Mouse (Mus musculus): Measurements from ENCODE around the gene Tas2r134. TPM values are rescaled to one million over a fixed set of nuclear protein-coding genes. Genes with fewer than 3 reads are reported as not detected.

Tas2r134 gene
- polyA plus RNA-seq (2015; fragmentation: Nextera tagmentation; extraction: Ambion mirVana), result not detected in 2 replicates

DNA sequence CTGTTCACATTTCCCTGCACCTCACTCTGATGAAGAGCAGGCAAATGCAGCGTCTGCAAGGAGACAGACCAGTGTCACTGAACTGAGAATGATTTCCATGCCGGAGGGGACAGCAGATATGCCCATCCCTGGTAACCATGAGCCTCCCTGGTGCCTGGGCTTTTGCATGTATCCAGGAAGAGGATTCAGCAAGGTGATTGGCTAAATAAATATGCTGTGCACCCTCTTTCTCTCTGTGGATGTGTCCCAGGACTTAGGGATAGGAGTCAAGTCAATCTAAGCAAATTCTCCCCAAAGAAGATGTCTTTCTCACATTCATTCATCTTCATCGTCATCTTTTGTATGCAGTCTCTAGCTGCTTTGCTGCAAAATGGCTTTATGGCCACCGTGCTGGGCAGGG is at the start of gene Tas2r134:
Gene Tas2r134 (plus strand): TSS at position 301 of the 400 bp plus-strand sequence.
- Histone ChIP-seq H3K9me3 (replicated peaks) (no peaks in the 10 kb centered on the region), H3K36me3 (no peaks in the 10 kb centered on the region), H3K27ac (replicated peaks) (no peak within 1 kb of the TSS), H3K4me1 (no peaks in the 10 kb centered on the region), H3K4me2 (replicated peaks) (no peak within 1 kb of the TSS), H3K27me3 (no peaks in the 10 kb centered on the region), H3K9ac (no peak within 1 kb of the TSS), H3K4me3 (replicated peaks) (no peak within 1 kb of the TSS)
- no peak for ATAC-seq (ENCODE audit: insufficient number of reproducible peaks, low FRiP score, low TSS enrichment, low read depth)
- 81% methylated on average over 4 of the region's 4 CpGs for WGBS

DNA sequence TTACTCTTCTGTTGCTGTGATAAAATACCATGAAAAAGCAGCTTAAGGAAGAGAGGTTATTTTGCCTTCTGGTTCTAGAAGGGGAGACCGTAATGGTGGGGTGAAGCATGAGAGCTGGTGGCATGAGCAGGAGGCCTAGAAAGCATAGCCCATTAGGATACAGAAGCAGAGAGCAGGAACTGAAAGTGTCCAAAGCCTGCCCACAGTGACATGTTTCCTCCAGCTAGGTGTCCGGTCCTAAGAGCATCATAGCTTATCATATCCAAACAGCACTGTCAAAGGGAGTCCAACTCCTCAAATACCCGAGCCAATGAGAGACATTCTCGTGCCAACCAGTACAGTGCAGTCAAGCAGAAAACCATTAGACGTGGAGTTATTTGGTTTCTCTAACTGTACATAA is 47.5 kb upstream of the Tas2r134 start:
- Histone ChIP-seq H3K36me3 (no peaks in the 10 kb centered on the region), H3K4me1 (no peaks in the 10 kb centered on the region), H3K4me3 (replicated peaks) (no peak overlapping the region), H3K27ac (replicated peaks) (no peak overlapping the region), H3K4me2 (replicated peaks) (no peak overlapping the region), H3K27me3 (no peaks in the 10 kb centered on the region), H3K9me3 (replicated peaks) (no peaks in the 10 kb centered on the region), H3K9ac (no peak overlapping the region)
- WGBS, result 84% methylated on average over 5 of the region's 5 CpGs
- ATAC-seq (ENCODE audit: insufficient number of reproducible peaks, low FRiP score, low TSS enrichment, low read depth), result no peak

DNA sequence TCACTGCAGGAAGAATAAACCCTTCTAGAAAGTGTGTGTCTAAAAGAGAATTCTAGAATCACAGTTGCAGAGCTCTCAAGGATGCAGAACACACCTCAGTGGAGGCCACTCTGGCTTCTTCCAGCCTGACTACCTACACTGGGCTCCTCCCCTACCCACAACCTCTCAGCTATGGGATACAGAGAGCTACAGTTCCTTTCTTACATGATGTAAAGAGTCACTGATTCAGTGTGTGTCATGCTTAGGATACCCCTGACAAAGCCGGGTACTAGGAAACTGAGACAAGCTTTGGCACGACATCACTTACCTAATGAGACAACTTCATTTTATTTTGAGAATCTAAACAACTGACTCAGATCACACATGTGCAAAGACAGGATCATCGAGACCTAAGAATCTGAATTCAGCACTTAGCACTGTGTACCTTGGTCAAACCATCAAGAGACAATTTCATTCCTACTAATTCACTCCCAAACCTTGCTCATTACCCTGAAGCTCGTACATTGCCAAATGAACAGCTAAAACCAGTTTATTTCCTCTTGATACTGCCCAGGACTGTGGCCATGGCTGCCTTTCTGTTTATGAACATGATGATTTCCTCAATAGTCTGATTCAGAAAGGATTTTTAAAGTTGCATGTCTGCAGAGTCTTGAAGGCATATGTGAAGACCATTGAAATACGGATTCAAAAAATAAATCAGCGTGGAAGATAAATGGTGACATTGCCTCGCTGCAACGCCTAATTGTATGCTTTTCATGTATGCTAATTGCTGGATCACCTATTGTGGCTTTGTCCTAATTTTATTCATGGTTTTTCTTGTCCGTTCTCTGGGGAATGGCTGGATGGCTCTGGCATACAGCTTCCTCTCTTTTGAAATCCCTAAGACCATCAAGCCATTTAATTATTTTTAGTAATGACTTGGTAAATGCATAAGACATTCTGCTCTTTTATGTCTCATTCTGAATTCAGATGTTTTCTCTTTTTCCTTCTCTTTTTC is 43.0 kb upstream of the Tas2r134 start:
- 76% methylated on average over 9 of the region's 9 CpGs for WGBS
- Histone ChIP-seq H3K36me3 (no peaks in the 10 kb centered on the region), H3K9ac (no peak overlapping the region), H3K4me2 (replicated peaks) (no peak overlapping the region), H3K27ac (replicated peaks) (no peak overlapping the region), H3K27me3 (no peaks in the 10 kb centered on the region), H3K4me3 (replicated peaks) (no peak overlapping the region), H3K9me3 (replicated peaks) (no peaks in the 10 kb centered on the region), H3K4me1 (no peaks in the 10 kb centered on the region)
- ATAC-seq (ENCODE audit: insufficient number of reproducible peaks, low FRiP score, low TSS enrichment, low read depth), result no peak

- ATAC-seq (ENCODE audit: insufficient number of reproducible peaks, low FRiP score, low TSS enrichment, low read depth), result no peak
- Histone ChIP-seq H3K27me3 (no peaks in the 10 kb centered on the region), H3K4me1 (no peaks in the 10 kb centered on the region), H3K27ac (replicated peaks) (no peak overlapping the region), H3K9me3 (replicated peaks) (no peaks in the 10 kb centered on the region), H3K4me3 (replicated peaks) (no peak overlapping the region), H3K4me2 (replicated peaks) (no peak overlapping the region), H3K9ac (no peak overlapping the region), H3K36me3 (no peaks in the 10 kb centered on the region)
- 85% methylated on average over 4 of the region's 4 CpGs for WGBS
Measured at GRCm38 (mm10) chr2:51588336-51588735, 39.0 kb upstream of the Tas2r134 start.

- H3K9me3 ChIP-seq (replicated peaks), result no peaks in the 10 kb centered on the region
- ATAC-seq (ENCODE audit: insufficient number of reproducible peaks, low FRiP score, low TSS enrichment, low read depth), result no peak
- no peak overlapping the region for H3K4me3 ChIP-seq (replicated peaks)
- H3K9ac ChIP-seq, result no peak overlapping the region
- no peak overlapping the region for H3K27ac ChIP-seq (replicated peaks)
- no peaks in the 10 kb centered on the region for H3K36me3 ChIP-seq
- no peaks in the 10 kb centered on the region for H3K4me1 ChIP-seq
- 78% methylated on average over 6 of the region's 6 CpGs for WGBS
- no peak overlapping the region for H3K4me2 ChIP-seq (replicated peaks)
- H3K27me3 ChIP-seq, result no peaks in the 10 kb centered on the region
Measured at GRCm38 (mm10) chr2:51588895-51589294, 38.4 kb upstream of the Tas2r134 start.

DNA sequence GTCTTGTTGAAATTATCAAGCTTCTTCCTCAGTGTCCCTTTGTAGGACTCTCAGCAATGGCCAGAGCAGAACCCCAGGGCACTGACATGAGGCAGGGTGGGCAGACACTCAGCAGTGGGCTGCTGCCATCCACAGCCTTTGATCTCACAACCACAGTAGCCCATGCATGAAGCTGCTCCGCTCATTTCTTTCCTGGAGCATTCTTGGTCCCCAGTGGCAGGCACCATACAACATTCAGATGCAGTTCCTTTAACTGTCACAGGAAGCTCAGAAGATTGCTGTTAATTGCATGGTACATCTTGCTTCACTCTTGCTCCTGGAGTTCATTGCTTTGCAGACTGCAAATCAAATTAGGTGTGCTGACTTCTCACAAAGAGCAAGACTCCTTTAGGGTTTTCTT is 37.7 kb upstream of the Tas2r134 start:
- Histone ChIP-seq H3K9ac (no peak overlapping the region), H3K4me3 (replicated peaks) (no peak overlapping the region), H3K27ac (replicated peaks) (no peak overlapping the region), H3K27me3 (no peaks in the 10 kb centered on the region), H3K36me3 (no peaks in the 10 kb centered on the region), H3K4me2 (replicated peaks) (no peak overlapping the region), H3K4me1 (no peaks in the 10 kb centered on the region), H3K9me3 (replicated peaks) (no peaks in the 10 kb centered on the region)
- no peak for ATAC-seq (ENCODE audit: insufficient number of reproducible peaks, low FRiP score, low TSS enrichment, low read depth)
- 40% methylated on average over 1 of the region's 1 CpGs for WGBS

- Histone ChIP-seq H3K4me1 (no peaks in the 10 kb centered on the region), H3K9ac (no peak overlapping the region), H3K9me3 (replicated peaks) (no peaks in the 10 kb centered on the region), H3K4me3 (replicated peaks) (no peak overlapping the region), H3K36me3 (no peaks in the 10 kb centered on the region), H3K27ac (replicated peaks) (no peak overlapping the region), H3K27me3 (no peaks in the 10 kb centered on the region), H3K4me2 (replicated peaks) (no peak overlapping the region)
- ATAC-seq (ENCODE audit: insufficient number of reproducible peaks, low FRiP score, low TSS enrichment, low read depth), result no peak
- 82% methylated on average over 8 of the region's 8 CpGs for WGBS
Measured at GRCm38 (mm10) chr2:51590308-51590707, 37.0 kb upstream of the Tas2r134 start.

DNA sequence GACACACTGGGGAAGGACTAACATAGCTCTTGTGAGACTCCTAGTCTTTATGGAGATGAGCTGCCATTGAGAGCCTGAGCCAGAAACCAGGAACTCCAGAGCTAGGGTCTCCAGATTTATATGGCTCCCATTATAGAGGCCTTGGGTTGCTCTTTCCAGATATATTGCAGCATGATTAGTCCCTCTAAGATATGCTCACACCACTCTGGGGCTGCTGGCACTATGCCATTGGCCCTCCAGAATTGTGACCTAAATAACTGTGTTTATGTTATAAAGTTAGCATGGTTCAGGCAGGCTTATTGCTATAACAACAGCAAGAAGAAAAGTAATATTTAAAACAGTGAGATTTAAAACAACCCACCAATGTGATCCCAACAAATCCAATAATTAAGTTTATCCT is 35.2 kb upstream of the Tas2r134 start:
- ATAC-seq (ENCODE audit: insufficient number of reproducible peaks, low FRiP score, low TSS enrichment, low read depth), result no peak

GRCm38 (mm10) chr2:51599473-51600201 is 27.7 kb upstream of the Tas2r134 start:
- no peak overlapping the region for H3K27ac ChIP-seq (replicated peaks)
- WGBS, result 58% methylated on average over 19 of the region's 19 CpGs
- ATAC-seq (ENCODE audit: insufficient number of reproducible peaks, low FRiP score, low TSS enrichment, low read depth), result no peak

More for the DNA sequence above, 35.2 kb upstream of the Tas2r134 start:
- Histone ChIP-seq H3K9ac (no peak overlapping the region), H3K27ac (replicated peaks) (no peak overlapping the region), H3K4me1 (no peaks in the 10 kb centered on the region), H3K9me3 (replicated peaks) (no peaks in the 10 kb centered on the region), H3K27me3 (no peaks in the 10 kb centered on the region), H3K4me2 (replicated peaks) (no peak overlapping the region), H3K4me3 (replicated peaks) (no peak overlapping the region), H3K36me3 (no peaks in the 10 kb centered on the region)

DNA sequence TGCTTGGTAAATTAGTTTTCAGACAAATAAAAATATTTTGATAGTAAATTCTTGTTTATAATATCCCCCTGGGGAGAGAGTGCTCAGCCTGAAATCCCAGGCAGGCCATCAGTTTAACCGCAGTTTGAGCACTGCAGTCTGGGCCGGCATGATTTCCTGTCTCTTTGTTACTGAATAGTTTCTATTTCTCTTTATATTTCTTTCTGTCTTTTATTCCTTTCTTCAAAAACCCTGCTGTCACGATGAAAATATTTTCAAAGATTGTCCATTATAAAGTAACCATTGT is 27.2 kb upstream of the Tas2r134 start:
- 54% methylated on average over 3 of the region's 3 CpGs for WGBS
- ATAC-seq (ENCODE audit: insufficient number of reproducible peaks, low FRiP score, low TSS enrichment, low read depth), result no peak
- H3K9me3 ChIP-seq (replicated peaks), result no peaks in the 10 kb centered on the region
- H3K27ac ChIP-seq (replicated peaks), result no peak overlapping the region
- no peak overlapping the region for H3K4me3 ChIP-seq (replicated peaks)
- H3K9ac ChIP-seq, result no peak overlapping the region
- H3K4me2 ChIP-seq (replicated peaks), result no peak overlapping the region
- H3K27me3 ChIP-seq, result no peaks in the 10 kb centered on the region
- peaks cover 5% of the 10 kb centered on the region; the same call in 1 of the 2 replicates for H3K4me1 ChIP-seq
- no peaks in the 10 kb centered on the region for H3K36me3 ChIP-seq

More at GRCm38 (mm10) chr2:51599473-51600201, 27.7 kb upstream of the Tas2r134 start:
- Histone ChIP-seq H3K9ac (no peak overlapping the region), H3K4me3 (replicated peaks) (no peak overlapping the region), H3K36me3 (no peaks in the 10 kb centered on the region), H3K27me3 (no peaks in the 10 kb centered on the region), H3K4me1 (peaks cover 5% of the 10 kb centered on the region; the same call in 1 of the 2 replicates), H3K4me2 (replicated peaks) (no peak overlapping the region), H3K9me3 (replicated peaks) (no peaks in the 10 kb centered on the region)

DNA sequence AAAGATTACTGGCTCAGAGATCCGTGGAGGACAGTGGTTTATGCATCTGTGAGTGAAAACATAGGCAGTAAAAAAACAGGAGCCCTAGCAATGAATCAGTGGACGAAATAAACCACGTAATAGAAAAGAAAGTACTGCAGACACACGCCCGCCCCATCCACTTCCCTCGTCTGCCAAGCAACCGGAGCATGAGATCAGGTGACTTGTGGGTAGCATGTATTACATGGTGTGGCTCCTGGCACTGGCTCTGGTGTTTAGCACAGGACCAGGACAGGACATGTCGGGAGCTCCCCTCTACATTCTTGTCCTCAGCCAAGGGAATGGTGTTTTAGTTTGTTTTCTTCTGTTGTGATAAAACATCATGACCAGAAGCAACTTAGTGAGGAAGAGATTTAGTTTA is 26.4 kb upstream of the Tas2r134 start:
- Histone ChIP-seq H3K36me3 (no peaks in the 10 kb centered on the region), H3K27me3 (no peaks in the 10 kb centered on the region), H3K27ac (replicated peaks) (no peak overlapping the region), H3K9ac (no peak overlapping the region), H3K4me2 (replicated peaks) (no peak overlapping the region), H3K4me3 (replicated peaks) (no peak overlapping the region), H3K9me3 (replicated peaks) (no peaks in the 10 kb centered on the region), H3K4me1 (peaks cover 5% of the 10 kb centered on the region; the same call in 1 of the 2 replicates)
- ATAC-seq (ENCODE audit: insufficient number of reproducible peaks, low FRiP score, low TSS enrichment, low read depth), result no peak
- WGBS, result 64% methylated on average over 8 of the region's 8 CpGs

All from embryonic facial prominence, embryonic 15.5 days (tissue).